Mouse (Mus musculus) cerebellum, adult 2 months (tissue): ENCODE results near the gene Pheta2.

Source experiments
- CTCF ChIP-seq: fragments of 200-500 bp; IDR thresholded peaks from 2 replicates; pipeline ENCODE4 v1.5.1; 2011; ENCODE audit warnings: low read depth, mild to moderate bottlenecking, control low read depth, low read length, moderate library complexity, borderline replicate concordance; ENCODE audit not compliant: insufficient read depth
- POLR2A ChIP-seq: fragments of 200-500 bp; IDR thresholded peaks from 2 replicates; pipeline ENCODE4 v1.6.1; 2011; ENCODE audit warnings: low read length, control low read depth, borderline replicate concordance; ENCODE audit not compliant: insufficient read depth

DNA sequence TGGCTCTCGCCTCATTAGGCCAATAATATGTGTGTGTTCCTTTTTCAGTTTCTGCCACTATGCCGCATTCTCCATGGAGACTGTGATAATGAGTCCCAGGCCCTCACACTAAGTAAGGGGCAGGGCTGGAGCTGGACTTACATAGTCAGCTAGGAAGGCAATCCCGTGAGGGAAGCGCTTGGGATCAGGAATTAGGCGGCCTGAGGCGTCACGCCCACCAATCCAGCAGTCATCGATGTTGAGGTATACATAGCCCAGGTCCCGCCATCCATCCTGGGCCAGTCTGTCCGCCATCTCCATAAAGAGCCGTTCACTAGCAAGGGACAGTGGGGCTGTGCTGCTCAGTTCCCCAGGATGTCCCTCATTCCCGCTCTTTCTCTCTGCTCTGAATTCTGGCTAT, 2.1 kb upstream of the Pheta2 start:
- no peak for TF ChIP-seq CTCF
- TF ChIP-seq POLR2A = no peak
